11 mouse cellular contexts compared by ENCODE assay signal in the genomic region with DNA sequence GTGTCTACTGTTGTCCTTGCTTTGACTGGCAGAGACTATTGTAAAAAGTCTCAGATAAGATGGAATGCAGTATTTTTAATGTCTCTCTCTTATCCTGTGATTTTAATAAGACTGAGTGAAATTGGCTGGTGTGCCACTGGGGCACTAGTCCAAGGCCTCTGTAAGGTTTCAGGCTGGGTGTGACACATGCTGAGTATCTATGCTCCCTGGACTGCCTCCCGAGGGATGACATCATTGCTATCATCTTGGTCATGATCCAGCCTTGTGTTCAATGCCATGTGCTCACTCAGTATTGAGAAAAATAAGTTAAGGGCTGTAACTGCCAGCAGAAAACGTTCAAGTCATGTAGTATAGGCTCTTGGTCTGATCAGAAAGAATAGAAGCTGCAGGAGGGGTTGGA. TPM values are rescaled to one million over a fixed set of nuclear protein-coding genes. Genes with fewer than 3 reads are reported as not detected.
DNase-seq lines count a peak whose midpoint lies in the region; ATAC-seq and TF ChIP-seq lines count a peak whose summit lies in the region.
"Had no signal": no experiment of that assay in that cellular context is flagged by ENCODE, and none has a peak within 500 bp of the region (broad histone marks: within the 10 kb centered on the region; RNA-seq: fewer than 3 reads in every experiment).

No protein-coding gene starts in this region.

- no peak overlapping the region for H3K27ac ChIP-seq in heart, embryonic 12.5 days (ENCODE audit: poor library complexity, severe bottlenecking)
- H3K27ac ChIP-seq in gastrocnemius, adult 2 months = peak overlapping the region; percentile 64
- H3K27ac ChIP-seq in stomach, postnatal 0 days (replicated peaks) = 0 out of 2 replicates have a peak overlapping the region, but pooled peaks have one; percentile 45
- H3K27ac ChIP-seq in thymus, adult 2 months (ENCODE audit: control insufficient read depth, insufficient read depth, low read length) = no peak overlapping the region
- H3K27ac ChIP-seq: embryonic facial prominence, embryonic 15.5 days; liver, embryonic 14.5 days had no signal

- no peak overlapping the region for H3K4me3 ChIP-seq in heart, embryonic 12.5 days
- no peak overlapping the region for H3K4me3 ChIP-seq in gastrocnemius, adult 2 months
- H3K4me3 ChIP-seq in stomach, postnatal 0 days (ENCODE audit: low read depth, low read length) = no peak overlapping the region
- H3K4me3 ChIP-seq in thymus, adult 2 months (ENCODE audit: control insufficient read depth, insufficient read depth, low read length) = no peak overlapping the region
- H3K4me3 ChIP-seq: embryonic facial prominence, embryonic 15.5 days had no signal

- no peak for TF ChIP-seq POLR2A in thymus, adult 2 months (IDR thresholded peaks at IDR 0.05; ENCODE audit: control insufficient read depth, extremely low read depth, insufficient read depth, low read length, poor library complexity)

- ATAC-seq in heart, embryonic 12.5 days (ENCODE audit: insufficient number of reproducible peaks, low FRiP score) = no peak
- ATAC-seq in stomach, postnatal 0 days (ENCODE audit: low FRiP score, low TSS enrichment) = peak; percentile 63; the same call in 1 of the 2 replicates

- intact Hi-C loops in gastrocnemius, adult 2 months (cut with DNase I) = loop anchor here (10.0 kb wide), 1 partner anchor 382 kb away; no protein-coding TSS in a partner anchor

- peaks cover 24% of the 10 kb centered on the region for H3K36me3 ChIP-seq in heart, embryonic 12.5 days
- 0 out of 2 replicates have a peak, but pooled peaks cover 3% of the 10 kb centered on the region for H3K36me3 ChIP-seq in stomach, postnatal 0 days (ENCODE audit: control insufficient read depth, insufficient read depth, low read length)
- H3K36me3 ChIP-seq in thymus, adult 2 months (ENCODE audit: control insufficient read depth, insufficient read depth, low read length) = no peaks in the 10 kb centered on the region
- H3K36me3 ChIP-seq: embryonic facial prominence, embryonic 15.5 days had no signal

- peak; percentile 87 to 89 for DNase-seq in heart, adult 18-20 months
- DNase-seq in adrenal gland, adult 18-20 months (ENCODE audit: low spot score in 2 of 2) = peak; percentile 34 to 50
- DNase-seq in gastrocnemius, adult 2 months = peak; percentile 78
- DNase-seq in layer of hippocampus, adult 9-11 months = peak; percentile 81
- no peak for DNase-seq in stomach, postnatal 0 days (ENCODE audit: low spot score)
- no peak for DNase-seq in thymus, adult 2 months
- no peak for DNase-seq in right cerebral cortex, postnatal 4 days

- peaks cover 30% of the 10 kb centered on the region for H3K4me1 ChIP-seq in heart, embryonic 12.5 days (replicated peaks)
- H3K4me1 ChIP-seq in stomach, postnatal 0 days (replicated peaks; ENCODE audit: control insufficient read depth, insufficient read depth) = no peaks in the 10 kb centered on the region
- no peaks in the 10 kb centered on the region for H3K4me1 ChIP-seq in thymus, adult 2 months (replicated peaks; ENCODE audit: control insufficient read depth, insufficient read depth, low read length)
- H3K4me1 ChIP-seq: embryonic facial prominence, embryonic 15.5 days had no signal

- no peaks in the 10 kb centered on the region for H3K27me3 ChIP-seq in heart, embryonic 12.5 days (replicated peaks)
- H3K27me3 ChIP-seq in stomach, postnatal 0 days (ENCODE audit: control insufficient read depth, insufficient read depth, low read length) = no peaks in the 10 kb centered on the region
- no peaks in the 10 kb centered on the region for H3K27me3 ChIP-seq in thymus, adult 2 months (ENCODE audit: control insufficient read depth, insufficient read depth, low read length)
- H3K27me3 ChIP-seq: embryonic facial prominence, embryonic 15.5 days had no signal

- TF ChIP-seq EP300 in stomach, postnatal 0 days (optimal IDR thresholded peaks at IDR 0.05) = no peak

- no peaks in the 10 kb centered on the region for H3K9me3 ChIP-seq in heart, embryonic 12.5 days (replicated peaks)
- no peaks in the 10 kb centered on the region for H3K9me3 ChIP-seq in stomach, postnatal 0 days (ENCODE audit: control insufficient read depth, low read length)
- H3K9me3 ChIP-seq: embryonic facial prominence, embryonic 15.5 days had no signal

- 44% methylated on average over 2 of the region's 2 CpGs for WGBS in heart, embryonic 12.5 days
- 39% methylated on average over 2 of the region's 2 CpGs for WGBS in stomach, postnatal 0 days
- 81% methylated on average over 2 of the region's 2 CpGs for WGBS in thymus, adult 2 months

- H3K9ac ChIP-seq in heart, embryonic 12.5 days = no peak overlapping the region
- no peak overlapping the region for H3K9ac ChIP-seq in stomach, postnatal 0 days (ENCODE audit: low read length)
- H3K9ac ChIP-seq: embryonic facial prominence, embryonic 15.5 days; liver, embryonic 14.5 days had no signal

- no peak overlapping the region for H3K4me2 ChIP-seq in heart, embryonic 12.5 days
- H3K4me2 ChIP-seq in stomach, postnatal 0 days (replicated peaks; ENCODE audit: low read depth) = no peak overlapping the region
- H3K4me2 ChIP-seq: embryonic facial prominence, embryonic 15.5 days had no signal

- no peak for TF ChIP-seq CTCF in gastrocnemius, adult 2 months (IDR thresholded peaks at IDR 0.05)
- no peak for TF ChIP-seq CTCF in stomach, postnatal 0 days (IDR thresholded peaks at IDR 0.05; ENCODE audit: low read depth)
- no peak for TF ChIP-seq CTCF in thymus, adult 2 months (IDR thresholded peaks at IDR 0.05; ENCODE audit: borderline replicate concordance, control insufficient read depth, extremely low read depth, insufficient read depth, low read length, poor library complexity)

RNA-seq across cellular contexts. Expression of gene Gm11096, which starts 38.9 kb away (rescaled TPM):
- total RNA-seq in heart, adult 18-20 months (2021) = not detected
- not detected in 2 replicates for polyA plus RNA-seq in heart, embryonic 12.5 days (2016; fragmentation: Nextera tagmentation; extraction: Ambion mirVana)
- not detected for total RNA-seq in adrenal gland, adult 18-20 months (2021)
- total RNA-seq in gastrocnemius, adult 2 months (2021) = not detected
- polyA plus RNA-seq in stomach, postnatal 0 days (2015; fragmentation: Nextera tagmentation; extraction: Ambion mirVana) = not detected in 2 replicates
- polyA plus RNA-seq in thymus, adult 2 months (2012; rRNA removed) = not detected in 2 replicates
- total RNA-seq: ES-E14 had no signal
- polyA plus RNA-seq: embryonic facial prominence, embryonic 15.5 days; liver, embryonic 14.5 days had no signal

Comparison
In these comparisons a context has a peak if more than half of its experiments do, and no peak if none do; other contexts are left out.
1. DNase-seq: peak in heart, adult 18-20 months (2 of 2), adrenal gland, adult 18-20 months (2 of 2), gastrocnemius, adult 2 months (single experiment) and layer of hippocampus, adult 9-11 months (single experiment); none in stomach, postnatal 0 days (single experiment), thymus, adult 2 months (single experiment) and right cerebral cortex, postnatal 4 days (single experiment).
2. H3K27ac ChIP-seq: peak in gastrocnemius, adult 2 months (single experiment) and stomach, postnatal 0 days (single experiment); none in heart, embryonic 12.5 days (single experiment) and thymus, adult 2 months (single experiment).